Mouse (Mus musculus): ENCODE results near the gene Pgm1. TPM values are rescaled to one million over a fixed set of nuclear protein-coding genes. Genes with fewer than 3 reads are reported as not detected.

The Pgm1 gene
- total and polyA plus RNA-seq, 3 experiments: 6.7 to 28.6 TPM; not detected in 1

DNA sequence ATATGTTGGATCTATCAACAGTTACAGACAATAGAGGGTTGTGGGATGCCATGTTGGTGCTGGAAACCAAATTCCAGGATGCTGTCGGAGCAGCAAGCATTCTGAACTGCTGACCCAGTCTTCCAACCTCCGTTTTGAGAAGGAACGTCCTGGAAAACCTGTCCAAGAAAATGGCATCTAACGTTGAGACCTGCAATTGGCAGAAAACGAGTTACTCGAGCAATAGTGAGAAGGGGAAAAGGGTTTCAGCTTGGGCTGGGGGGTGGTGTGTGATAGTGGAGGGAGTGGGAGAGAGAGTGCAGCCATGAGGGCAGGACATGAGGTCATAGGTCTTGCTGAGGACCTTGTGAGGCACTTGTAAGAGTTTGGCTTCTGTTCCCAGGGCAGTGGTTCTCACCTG, 105.8 kb downstream of the Pgm1 start:
- Histone ChIP-seq H3K9me3 (replicated peaks; ENCODE audit: insufficient read depth, low read length) (no peaks in the 10 kb centered on the region), H3K27ac (ENCODE audit: control insufficient read depth, low read depth, low read length) (no peak overlapping the region), H3K4me1 (ENCODE audit: control insufficient read depth in 1 of 2, insufficient read depth in 2 of 2, low read length in 2 of 2) (no peaks in the 10 kb centered on the region), H3K79me2 (ENCODE audit: control insufficient read depth, insufficient read depth, low read length, poor library complexity) (no peaks in the 10 kb centered on the region), H3K36me3 (ENCODE audit: control insufficient read depth in 1 of 2, insufficient read depth in 2 of 2, low read length in 2 of 2) (no peaks in the 10 kb centered on the region), H3K9ac (ENCODE audit: control insufficient read depth, low read depth, low read length, poor library complexity, severe bottlenecking) (no peak overlapping the region), H3K4me3 (ENCODE audit: control insufficient read depth in 1 of 2, insufficient read depth in 1 of 2, low read depth in 2 of 2, low read length in 2 of 2) (no peak overlapping the region), H3K27me3 (ENCODE audit: control insufficient read depth in 1 of 2, insufficient read depth in 2 of 2, low read length in 2 of 2) (no peaks in the 10 kb centered on the region)
- DNase-seq (ENCODE audit: low read depth, low spot score): no peak
- TF ChIP-seq EP300 (IDR thresholded peaks at IDR 0.05; ENCODE audit: low read depth in 1 of 2, low read length in 2 of 2): no peak
- no peak for TF ChIP-seq NELFE (IDR thresholded peaks at IDR 0.05; ENCODE audit: low read depth, low read length)
- no peak for TF ChIP-seq E2F4 (IDR thresholded peaks at IDR 0.05; ENCODE audit: borderline replicate concordance, low read depth, low read length)
- TF ChIP-seq POLR2AphosphoS5 (IDR thresholded peaks at IDR 0.05; ENCODE audit: borderline replicate concordance, low read depth, low read length): no peak
- TF ChIP-seq KAT2A (conservative IDR thresholded peaks at IDR 0.05; ENCODE audit: low read depth, low read length): no peak
- TF ChIP-seq SMC3 (IDR thresholded peaks at IDR 0.05; ENCODE audit: low read depth, low read length): no peak
- no peak for TF ChIP-seq TBP (IDR thresholded peaks at IDR 0.05; ENCODE audit: low read depth, low read length)
- TF ChIP-seq USF1 (IDR thresholded peaks at IDR 0.05; ENCODE audit: low read depth, low read length): no peak
- TF ChIP-seq ZKSCAN1 (IDR thresholded peaks at IDR 0.05; ENCODE audit: low read depth, low read length): no peak
- TF ChIP-seq MAX (IDR thresholded peaks at IDR 0.05; ENCODE audit: low read length): no peak
- TF ChIP-seq MXI1 (IDR thresholded peaks at IDR 0.05; ENCODE audit: low read depth, low read length): no peak
- TF ChIP-seq BHLHE40 (IDR thresholded peaks at IDR 0.05; ENCODE audit: borderline replicate concordance, low read depth, low read length): no peak
- no peak for TF ChIP-seq TAL1 (IDR thresholded peaks at IDR 0.05; ENCODE audit: low read length)
- no peak for TF ChIP-seq ZC3H11A (IDR thresholded peaks at IDR 0.05; ENCODE audit: low read depth, low read length)
- TF ChIP-seq MAZ (IDR thresholded peaks at IDR 0.05; ENCODE audit: low read depth, low read length): no peak
- no peak for TF ChIP-seq GATA1 (IDR thresholded peaks at IDR 0.05; ENCODE audit: low read depth, low read length)
- TF ChIP-seq MAFK (IDR thresholded peaks at IDR 0.05; ENCODE audit: borderline replicate concordance, low read depth, low read length): no peak

DNA sequence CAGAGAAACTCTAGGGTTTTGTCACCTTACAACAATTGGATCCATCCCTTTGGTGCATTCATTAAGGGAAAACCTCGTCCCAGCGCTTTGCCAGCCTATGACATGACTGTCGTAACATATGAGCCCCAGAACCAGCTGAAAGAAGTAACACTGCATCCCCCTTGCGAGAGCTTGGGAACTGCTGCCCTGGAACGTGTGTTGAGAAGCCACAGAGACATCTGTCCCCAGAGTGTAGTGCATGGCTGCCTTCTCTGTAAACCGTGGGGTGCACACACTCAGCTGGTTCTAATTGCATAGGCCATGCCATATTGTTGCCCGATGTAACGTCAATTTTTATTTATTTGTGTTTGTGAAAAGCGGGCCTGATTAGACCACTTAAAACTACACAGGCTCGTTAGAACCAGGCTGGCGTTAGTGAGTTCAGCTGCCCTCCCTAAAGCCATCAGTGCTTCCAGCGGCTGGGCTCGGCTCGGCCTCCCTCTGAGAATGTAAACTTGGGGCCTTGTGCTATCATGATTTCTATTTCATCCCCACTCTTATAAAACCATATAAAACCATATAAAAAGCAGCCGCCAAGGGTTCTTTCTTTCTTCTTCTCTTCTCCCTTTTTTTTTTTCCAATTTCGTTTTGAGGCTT, 106.8 kb downstream of the Pgm1 start:
- TF ChIP-seq ZKSCAN1 (IDR thresholded peaks at IDR 0.05; ENCODE audit: low read depth, low read length) (no peak), ZMIZ1 (IDR thresholded peaks at IDR 0.05; ENCODE audit: low read depth, low read length) (no peak), ZC3H11A (IDR thresholded peaks at IDR 0.05; ENCODE audit: low read depth, low read length) (no peak), HCFC1 (IDR thresholded peaks at IDR 0.05; ENCODE audit: low read depth, low read length) (no peak), SMC3 (IDR thresholded peaks at IDR 0.05; ENCODE audit: low read depth, low read length) (no peak), TAL1 (IDR thresholded peaks at IDR 0.05; ENCODE audit: low read length) (no peak), JUND (IDR thresholded peaks at IDR 0.05; ENCODE audit: low read depth, low read length) (no peak), RAD21 (IDR thresholded peaks at IDR 0.05; ENCODE audit: low read depth, low read length) (no peak), TBP (IDR thresholded peaks at IDR 0.05; ENCODE audit: low read depth, low read length) (no peak), USF2 (IDR thresholded peaks at IDR 0.05; ENCODE audit: borderline replicate concordance in 1 of 2, insufficient read depth in 1 of 2, low read depth in 1 of 2, low read length in 2 of 2) (no peak), TCF12 (IDR thresholded peaks at IDR 0.05; ENCODE audit: low read depth, low read length) (no peak), KAT2A (conservative IDR thresholded peaks at IDR 0.05; ENCODE audit: low read depth, low read length) (no peak), UBTF (IDR thresholded peaks at IDR 0.05; ENCODE audit: borderline replicate concordance, insufficient read depth, low read depth, low read length) (no peak), BHLHE40 (IDR thresholded peaks at IDR 0.05; ENCODE audit: borderline replicate concordance, low read depth, low read length) (no peak), CHD2 (IDR thresholded peaks at IDR 0.05; ENCODE audit: low read length) (no peak)
- no peaks in the 10 kb centered on the region for H3K9me3 ChIP-seq (replicated peaks; ENCODE audit: insufficient read depth, low read length)
- no peak for DNase-seq (ENCODE audit: low read depth, low spot score)
- no peaks in the 10 kb centered on the region for H3K36me3 ChIP-seq (ENCODE audit: control insufficient read depth in 1 of 2, insufficient read depth in 2 of 2, low read length in 2 of 2)
- no peak overlapping the region for H3K27ac ChIP-seq (ENCODE audit: control insufficient read depth, low read depth, low read length)
- H3K4me3 ChIP-seq (ENCODE audit: control insufficient read depth in 1 of 2, insufficient read depth in 1 of 2, low read depth in 2 of 2, low read length in 2 of 2): no peak overlapping the region
- H3K4me1 ChIP-seq (ENCODE audit: control insufficient read depth in 1 of 2, insufficient read depth in 2 of 2, low read length in 2 of 2): no peaks in the 10 kb centered on the region
- H3K79me2 ChIP-seq (ENCODE audit: control insufficient read depth, insufficient read depth, low read length, poor library complexity): no peaks in the 10 kb centered on the region
- H3K27me3 ChIP-seq (ENCODE audit: control insufficient read depth in 1 of 2, insufficient read depth in 2 of 2, low read length in 2 of 2): no peaks in the 10 kb centered on the region
- H3K9ac ChIP-seq (ENCODE audit: control insufficient read depth, low read depth, low read length, poor library complexity, severe bottlenecking): no peak overlapping the region
